In the genomic region with DNA sequence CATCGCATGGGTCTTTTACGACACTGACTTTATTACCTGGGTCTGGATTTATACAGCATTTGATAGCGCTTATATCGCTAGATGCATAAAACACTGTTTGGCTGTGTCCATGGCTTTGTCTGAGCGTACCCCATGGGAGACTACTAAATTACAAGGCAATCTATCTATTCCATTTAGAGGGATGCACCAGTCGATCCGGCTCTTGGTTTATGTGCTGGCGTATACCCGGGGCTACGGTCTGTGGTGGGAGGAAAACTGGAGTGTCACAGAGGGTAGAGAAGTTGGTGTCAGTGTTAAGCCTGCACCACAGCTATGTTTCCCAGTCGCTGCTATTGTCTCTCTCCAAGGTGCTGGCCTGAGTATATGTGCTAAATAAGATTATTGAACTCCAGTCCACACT, we compare ENCODE assay signal across 32 mouse cellular contexts. TPM values are rescaled to one million over a fixed set of nuclear protein-coding genes. Genes with fewer than 3 reads are reported as not detected.
A peak's percentile ranks its signal among the peaks of the same experiment; 100 is the strongest.
DNase-seq lines count a peak whose midpoint lies in the region; ATAC-seq and TF ChIP-seq lines count a peak whose summit lies in the region.
"Had no signal": no experiment of that assay in that cellular context is flagged by ENCODE, and none has a peak within 500 bp of the region (broad histone marks: within the 10 kb centered on the region; RNA-seq: fewer than 3 reads in every experiment).

No protein-coding gene starts in this region.

- no peaks in the 10 kb centered on the region; the same call in 1 of the 2 replicates for H3K9me3 ChIP-seq in kidney, postnatal 0 days (replicated peaks; ENCODE audit: low read length)
- peaks cover 5% of the 10 kb centered on the region; the same call in 1 of the 2 replicates for H3K9me3 ChIP-seq in neural tube, embryonic 13.5 days
- no peaks in the 10 kb centered on the region for H3K9me3 ChIP-seq in limb, embryonic 14.5 days (ENCODE audit: control insufficient read depth, low read length)
- peaks cover 6% of the 10 kb centered on the region for H3K9me3 ChIP-seq in hindbrain, embryonic 12.5 days (replicated peaks)
- H3K9me3 ChIP-seq: forebrain, embryonic 15.5 days; hindbrain, embryonic 13.5 days; limb, embryonic 12.5 days; midbrain, embryonic 12.5 days had no signal

- H3K36me3 ChIP-seq in kidney, postnatal 0 days (ENCODE audit: insufficient read depth, low read length): no peaks in the 10 kb centered on the region
- no peaks in the 10 kb centered on the region for H3K36me3 ChIP-seq in neural tube, embryonic 13.5 days
- no peaks in the 10 kb centered on the region for H3K36me3 ChIP-seq in limb, embryonic 14.5 days (ENCODE audit: control insufficient read depth, insufficient read depth, low read length)
- no peaks in the 10 kb centered on the region for H3K36me3 ChIP-seq in hindbrain, embryonic 12.5 days
- H3K36me3 ChIP-seq: forebrain, embryonic 10.5 days; forebrain, embryonic 15.5 days; hindbrain, embryonic 13.5 days; limb, embryonic 12.5 days; midbrain, embryonic 12.5 days had no signal

- no peak overlapping the region for H3K4me3 ChIP-seq in kidney, postnatal 0 days (replicated peaks; ENCODE audit: low read depth, low read length)
- no peak overlapping the region for H3K4me3 ChIP-seq in neural tube, embryonic 13.5 days
- no peak overlapping the region for H3K4me3 ChIP-seq in limb, embryonic 14.5 days (replicated peaks; ENCODE audit: low read length)
- no peak overlapping the region for H3K4me3 ChIP-seq in hindbrain, embryonic 12.5 days
- H3K4me3 ChIP-seq: forebrain, embryonic 10.5 days; forebrain, embryonic 15.5 days; hindbrain, embryonic 13.5 days; limb, embryonic 12.5 days; megakaryocyte, embryonic 14.5 days; midbrain, embryonic 12.5 days had no signal

- 43% methylated on average over 11 of the region's 11 CpGs for WGBS in kidney, postnatal 0 days
- 42% methylated on average over 11 of the region's 11 CpGs for WGBS in neural tube, embryonic 13.5 days
- 62% methylated on average over 11 of the region's 11 CpGs for WGBS in limb, embryonic 14.5 days
- 68% methylated on average over 11 of the region's 11 CpGs for WGBS in hindbrain, embryonic 12.5 days

- DNase-seq in kidney, postnatal 0 days (ENCODE audit: low spot score): peak; percentile 66
- DNase-seq in kidney, postnatal 36 days: no peak
- no peak for DNase-seq in neural tube, embryonic 10.5 days (ENCODE audit: extremely low spot score, low spot score)
- DNase-seq in limb, embryonic 14.5 days (ENCODE audit: low spot score): peak; percentile 39
- no peak for DNase-seq in heart, adult 9 months (ENCODE audit: low spot score in 2 of 2)
- DNase-seq: adrenal gland, adult 8-10 months; cerebellum, adult 2 months; cerebellum, postnatal 25 days; gastrocnemius, postnatal 25 days; heart, adult 11 months; heart, postnatal 36 days; kidney, adult 8-10 months; lung, postnatal 4 days; right cerebral cortex, adult 18-20 months; thymus, adult 18-20 months; thymus, postnatal 25 days had no signal

- H3K4me1 ChIP-seq in kidney, postnatal 0 days (replicated peaks; ENCODE audit: insufficient read depth, low read length): no peaks in the 10 kb centered on the region
- H3K4me1 ChIP-seq in neural tube, embryonic 13.5 days (replicated peaks): peaks cover 15% of the 10 kb centered on the region
- no peaks in the 10 kb centered on the region for H3K4me1 ChIP-seq in limb, embryonic 14.5 days (ENCODE audit: control insufficient read depth, insufficient read depth, low read length)
- peaks cover 6% of the 10 kb centered on the region; the same call in 1 of the 2 replicates for H3K4me1 ChIP-seq in hindbrain, embryonic 12.5 days
- H3K4me1 ChIP-seq: forebrain, embryonic 10.5 days; forebrain, embryonic 15.5 days; limb, embryonic 12.5 days; megakaryocyte, embryonic 14.5 days; midbrain, embryonic 12.5 days had no signal

- no peak overlapping the region for H3K9ac ChIP-seq in kidney, postnatal 0 days (ENCODE audit: low read depth, low read length)
- H3K9ac ChIP-seq in neural tube, embryonic 13.5 days: no peak overlapping the region
- no peak overlapping the region for H3K9ac ChIP-seq in limb, embryonic 14.5 days (ENCODE audit: low read depth, low read length, severe bottlenecking)
- H3K9ac ChIP-seq in hindbrain, embryonic 12.5 days: no peak overlapping the region
- H3K9ac ChIP-seq: forebrain, embryonic 15.5 days; hindbrain, embryonic 13.5 days; limb, embryonic 12.5 days; midbrain, embryonic 12.5 days had no signal

- no peak overlapping the region for H3K27ac ChIP-seq in kidney, postnatal 0 days
- no peak overlapping the region for H3K27ac ChIP-seq in neural tube, embryonic 13.5 days (replicated peaks)
- no peak overlapping the region for H3K27ac ChIP-seq in limb, embryonic 14.5 days (replicated peaks; ENCODE audit: low read depth, low read length)
- H3K27ac ChIP-seq in hindbrain, embryonic 12.5 days: no peak overlapping the region
- H3K27ac ChIP-seq: forebrain, embryonic 10.5 days; forebrain, embryonic 15.5 days; hindbrain, embryonic 13.5 days; limb, embryonic 12.5 days; midbrain, embryonic 12.5 days; stomach, postnatal 0 days had no signal

- no peak for TF ChIP-seq POLR2A in limb, embryonic 14.5 days (IDR thresholded peaks at IDR 0.05; ENCODE audit: borderline replicate concordance, extremely low read depth, insufficient read depth, insufficient read length)

- no peak for TF ChIP-seq CTCF in kidney, postnatal 0 days (IDR thresholded peaks at IDR 0.05; ENCODE audit: low read depth)

- no peaks in the 10 kb centered on the region for H3K27me3 ChIP-seq in kidney, postnatal 0 days (ENCODE audit: insufficient read depth, low read length)
- H3K27me3 ChIP-seq in neural tube, embryonic 13.5 days: no peaks in the 10 kb centered on the region
- H3K27me3 ChIP-seq in limb, embryonic 14.5 days (ENCODE audit: control insufficient read depth, insufficient read depth, low read length): no peaks in the 10 kb centered on the region
- H3K27me3 ChIP-seq in hindbrain, embryonic 12.5 days: no peaks in the 10 kb centered on the region
- H3K27me3 ChIP-seq: forebrain, embryonic 15.5 days; hindbrain, embryonic 13.5 days; limb, embryonic 12.5 days; megakaryocyte, embryonic 14.5 days; midbrain, embryonic 12.5 days had no signal

- H3K4me2 ChIP-seq in kidney, postnatal 0 days (ENCODE audit: low read length): no peak overlapping the region
- no peak overlapping the region for H3K4me2 ChIP-seq in neural tube, embryonic 13.5 days
- no peak overlapping the region for H3K4me2 ChIP-seq in limb, embryonic 14.5 days (replicated peaks; ENCODE audit: low read depth, low read length, severe bottlenecking)
- H3K4me2 ChIP-seq in hindbrain, embryonic 12.5 days (replicated peaks): no peak overlapping the region
- H3K4me2 ChIP-seq: forebrain, embryonic 15.5 days; heart, embryonic 11.5 days; hindbrain, embryonic 13.5 days; limb, embryonic 12.5 days; liver, embryonic 11.5 days; midbrain, embryonic 12.5 days had no signal

- ATAC-seq in kidney, postnatal 0 days (replicated peaks; ENCODE audit: low FRiP score, low read depth): no peak
- peak; percentile 75; the same call in 1 of the 2 replicates for ATAC-seq in neural tube, embryonic 13.5 days (ENCODE audit: low read depth)
- ATAC-seq in limb, embryonic 14.5 days (ENCODE audit: low FRiP score, low read depth): no peak
- ATAC-seq in hindbrain, embryonic 12.5 days (ENCODE audit: low FRiP score): no peak
- ATAC-seq: activated CD4-positive, CD25-positive, alpha-beta regulatory T cell, adult 4 months; forebrain, embryonic 15.5 days; intestine, embryonic 16.5 days had no signal

RNA-seq across cellular contexts. Expression of a gene that starts 34.2 kb away (rescaled TPM):
- polyA plus RNA-seq in kidney, postnatal 0 days (2015; fragmentation: Nextera tagmentation; extraction: Ambion mirVana): 0.27 and 0.28 TPM in 2 replicates
- 3.0 TPM in 2 replicates for polyA plus RNA-seq in neural tube, embryonic 13.5 days (2015; fragmentation: Nextera tagmentation; extraction: Ambion mirVana)
- 0.23 and 0.36 TPM in 2 replicates for polyA plus RNA-seq in limb, embryonic 14.5 days (2012; rRNA removed)
- polyA plus RNA-seq in limb, embryonic 14.5 days (2014; fragmentation: Nextera tagmentation; extraction: Ambion mirVana): 0.28 and 0.53 TPM in 2 replicates
- polyA plus RNA-seq in hindbrain, embryonic 12.5 days (2016; fragmentation: Nextera tagmentation; extraction: Ambion mirVana): 2.4 and 3.1 TPM in 2 replicates
- polyA plus RNA-seq: activated CD4-positive, CD25-positive, alpha-beta regulatory T cell, adult 4 months; heart, embryonic 16.5 days; liver, embryonic 16.5 days; lung, embryonic 16.5 days had no signal

Comparison
In these comparisons a context has a peak if more than half of its experiments do, and no peak if none do; other contexts are left out.
1. DNase-seq: peak in kidney, postnatal 0 days (single experiment) and limb, embryonic 14.5 days (single experiment); none in kidney, postnatal 36 days (0 of 2), neural tube, embryonic 10.5 days (single experiment) and heart, adult 9 months (0 of 2).